Mouse (Mus musculus) granulocyte monocyte progenitor cell, adult 5-6 weeks (primary cell): ENCODE results near the gene Ppm1g. TPM values are rescaled to one million over a fixed set of nuclear protein-coding genes. Genes with fewer than 3 reads are reported as not detected.

Experiments
- total RNA-seq, 2 experiments: library from RNA; stranded (forward) in 1 of 2; stranded (reverse) in 1 of 2; fragments of 200-712, 200-1000 nt in 1 of 2; fragments of >200 nt in 1 of 2; fragmentation: Nextera tagmentation in 1 of 2; gene quantifications; 2 replicates each; pipeline ENCODE4 v1.2.3; 2014 to 2017

Ppm1g gene
- total RNA-seq, 2 experiments from 2014 or later, result 155 to 201 TPM

Other genes starting within 250 kb of the Ppm1g start
- gene Atraid, start 172.4 kb downstream of the Ppm1g start, total RNA-seq (2014; fragmentation: Nextera tagmentation), result 42.7 and 79.1 TPM in 2 replicates
- gene Atraid, start 172.4 kb downstream of the Ppm1g start, total RNA-seq (2017), result 44.7 and 59.4 TPM in 2 replicates
- 7.2 and 7.9 TPM in 2 replicates for gene Slc5a6, start 171.8 kb downstream of the Ppm1g start, total RNA-seq (2014; fragmentation: Nextera tagmentation)
- 5.8 and 8.8 TPM in 2 replicates for gene Slc5a6, start 171.8 kb downstream of the Ppm1g start, total RNA-seq (2017)
- gene Cad, start 165.9 kb downstream of the Ppm1g start, total RNA-seq (2014; fragmentation: Nextera tagmentation), result 57.4 and 70.3 TPM in 2 replicates
- gene Cad, start 165.9 kb downstream of the Ppm1g start, total RNA-seq (2017), result 23.1 and 39.5 TPM in 2 replicates
- not detected in 2 replicates for gene Dnajc5g, start 114.4 kb downstream of the Ppm1g start, total RNA-seq (2014; fragmentation: Nextera tagmentation)
- gene Dnajc5g, start 114.4 kb downstream of the Ppm1g start, total RNA-seq (2017), result not detected in 2 replicates
- not detected in 2 replicates for gene Slc30a3, start 112.5 kb downstream of the Ppm1g start, total RNA-seq (2014; fragmentation: Nextera tagmentation)
- not detected in 2 replicates for gene Slc30a3, start 112.5 kb downstream of the Ppm1g start, total RNA-seq (2017)
- not detected in 2 replicates for gene Trim54, start 104.0 kb downstream of the Ppm1g start, total RNA-seq (2014; fragmentation: Nextera tagmentation)
- gene Trim54, start 104.0 kb downstream of the Ppm1g start, total RNA-seq (2017), result not detected in 2 replicates
- gene Ucn, start 81.9 kb downstream of the Ppm1g start, total RNA-seq (2014; fragmentation: Nextera tagmentation), result not detected in 2 replicates
- gene Ucn, start 81.9 kb downstream of the Ppm1g start, total RNA-seq (2017), result not detected in 2 replicates
- 19.6 and 42.3 TPM in 2 replicates for gene Mpv17, start 66.4 kb downstream of the Ppm1g start, total RNA-seq (2014; fragmentation: Nextera tagmentation)
- gene Mpv17, start 66.4 kb downstream of the Ppm1g start, total RNA-seq (2017), result 20.9 and 32.9 TPM in 2 replicates
- 1.5 and 6.6 TPM in 2 replicates for gene Gm29609, start 40.8 kb downstream of the Ppm1g start, total RNA-seq (2014; fragmentation: Nextera tagmentation)
- gene Gm29609, start 40.8 kb downstream of the Ppm1g start, total RNA-seq (2017), result 0.36 TPM in 1 of 2 replicates, not detected in the other
- gene Gtf3c2, start 40.5 kb downstream of the Ppm1g start, total RNA-seq (2014; fragmentation: Nextera tagmentation), result 94.6 and 100 TPM in 2 replicates
- gene Gtf3c2, start 40.5 kb downstream of the Ppm1g start, total RNA-seq (2017), result 52.0 and 59.8 TPM in 2 replicates
- 53.3 and 65.5 TPM in 2 replicates for gene Snx17, start 27.5 kb downstream of the Ppm1g start, total RNA-seq (2014; fragmentation: Nextera tagmentation)
- 36.5 and 58.9 TPM in 2 replicates for gene Snx17, start 27.5 kb downstream of the Ppm1g start, total RNA-seq (2017)
- 68.3 and 91.6 TPM in 2 replicates for gene Eif2b4, start 27.3 kb downstream of the Ppm1g start, total RNA-seq (2014; fragmentation: Nextera tagmentation)
- gene Eif2b4, start 27.3 kb downstream of the Ppm1g start, total RNA-seq (2017), result 50.0 and 65.6 TPM in 2 replicates
- 10.6 and 15.4 TPM in 2 replicates for gene Zfp513, start 18.4 kb downstream of the Ppm1g start, total RNA-seq (2014; fragmentation: Nextera tagmentation)
- gene Zfp513, start 18.4 kb downstream of the Ppm1g start, total RNA-seq (2017), result 5.9 and 6.9 TPM in 2 replicates
- 65.6 and 75.4 TPM in 2 replicates for gene Nrbp1, start 20.2 kb upstream of the Ppm1g start, total RNA-seq (2014; fragmentation: Nextera tagmentation)
- gene Nrbp1, start 20.2 kb upstream of the Ppm1g start, total RNA-seq (2017), result 79.2 and 99.5 TPM in 2 replicates
- gene Gm9970, start 20.5 kb upstream of the Ppm1g start, total RNA-seq (2014; fragmentation: Nextera tagmentation), result not detected in 2 replicates
- not detected in 2 replicates for gene Gm9970, start 20.5 kb upstream of the Ppm1g start, total RNA-seq (2017)
- gene Krtcap3, start 31.0 kb upstream of the Ppm1g start, total RNA-seq (2014; fragmentation: Nextera tagmentation), result 1.6 and 19.8 TPM in 2 replicates
- gene Krtcap3, start 31.0 kb upstream of the Ppm1g start, total RNA-seq (2017), result 1.6 and 4.7 TPM in 2 replicates
- gene Ift172, start 70.4 kb upstream of the Ppm1g start, total RNA-seq (2014; fragmentation: Nextera tagmentation), result 16.5 and 29.2 TPM in 2 replicates
- 12.7 and 44.9 TPM in 2 replicates for gene Ift172, start 70.4 kb upstream of the Ppm1g start, total RNA-seq (2017)
- not detected in 2 replicates for gene Fndc4, start 75.4 kb upstream of the Ppm1g start, total RNA-seq (2014; fragmentation: Nextera tagmentation)
- gene Fndc4, start 75.4 kb upstream of the Ppm1g start, total RNA-seq (2017), result not detected in 2 replicates
- not detected in 2 replicates for gene Gckr, start 76.8 kb upstream of the Ppm1g start, total RNA-seq (2014; fragmentation: Nextera tagmentation)
- gene Gckr, start 76.8 kb upstream of the Ppm1g start, total RNA-seq (2017), result not detected in 2 replicates
- 17.9 and 18.0 TPM in 2 replicates for gene Zfp512, start 231.7 kb upstream of the Ppm1g start, total RNA-seq (2014; fragmentation: Nextera tagmentation)
- gene Zfp512, start 231.7 kb upstream of the Ppm1g start, total RNA-seq (2017), result 21.5 and 29.5 TPM in 2 replicates